Mouse (Mus musculus): ENCODE data around the gene Rtn1. TPM values are rescaled to one million over a fixed set of nuclear protein-coding genes. Genes with fewer than 3 reads are reported as not detected.

The Rtn1 gene
- polyA plus RNA-seq, 1 experiment, result 5.6 TPM

DNA sequence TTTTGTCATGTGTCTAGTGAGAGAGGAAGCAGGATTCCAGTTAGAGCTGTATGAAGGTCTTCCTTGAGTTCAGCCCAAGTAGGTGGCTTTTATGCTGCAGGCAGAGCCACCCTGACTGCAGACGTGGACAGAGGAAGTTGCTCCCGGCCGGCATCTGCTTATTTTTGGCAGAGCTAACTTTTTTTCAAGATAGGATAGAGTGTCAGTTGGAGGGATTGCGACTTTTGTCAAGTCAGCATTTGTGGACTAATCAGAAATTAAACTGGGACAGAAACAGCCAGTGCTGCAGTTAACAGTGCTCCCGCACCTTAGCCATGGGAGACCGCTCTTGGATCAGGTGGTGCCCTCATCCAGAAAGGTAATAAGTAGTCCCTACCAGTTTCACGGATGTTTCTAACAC lies 211.4 kb downstream of the Rtn1 start:
- H3K27me3 ChIP-seq (replicated peaks; ENCODE audit: control insufficient read depth, insufficient read depth, low read length), result no peaks in the 10 kb centered on the region
- TF ChIP-seq POLR2A (IDR thresholded peaks at IDR 0.05; ENCODE audit: low read depth, low read length) (no peak), CTCF (conservative IDR thresholded peaks at IDR 0.05; ENCODE audit: insufficient read depth, insufficient read length, low read depth, low read length) (no peak)
- DNase-seq, result no peak
- no peaks in the 10 kb centered on the region for H3K4me1 ChIP-seq (ENCODE audit: control insufficient read depth, insufficient read depth, low read length)
- no peaks in the 10 kb centered on the region for H3K36me3 ChIP-seq (ENCODE audit: control insufficient read depth, insufficient read depth, low read length)
- no peak overlapping the region for H3K27ac ChIP-seq (ENCODE audit: insufficient read depth, low read depth, low read length)
- H3K4me3 ChIP-seq (ENCODE audit: insufficient read depth, low read depth, low read length), result no peak overlapping the region
- WGBS, result 39% methylated on average over 7 of the region's 7 CpGs

DNA sequence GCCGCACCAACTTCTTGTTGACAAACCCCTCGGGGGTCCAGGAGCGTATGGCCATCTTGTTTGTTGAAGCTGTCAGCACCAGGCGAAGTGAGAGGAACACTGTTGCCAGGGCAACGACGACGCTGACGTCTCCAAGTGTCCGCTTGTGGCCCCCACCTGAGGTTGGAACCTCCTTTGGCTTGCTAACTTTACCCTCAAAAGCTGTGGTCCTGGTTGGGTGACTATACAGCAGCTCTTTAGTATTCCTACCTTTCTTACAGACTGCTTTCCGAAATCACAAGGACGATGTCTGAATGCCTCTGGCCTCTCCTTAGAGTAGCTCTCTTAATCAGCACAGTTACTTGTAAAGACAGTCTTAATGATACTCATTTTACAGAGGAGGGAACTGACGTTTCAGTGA lies 223.9 kb downstream of the Rtn1 start, which contains the start of gene Ccdc175:
Ccdc175 (minus strand) TSS at position 101 of the 400 bp plus-strand sequence.
- Histone ChIP-seq H3K27ac (ENCODE audit: insufficient read depth, low read depth, low read length) (no peak within 1 kb of the TSS), H3K4me3 (ENCODE audit: insufficient read depth, low read depth, low read length) (no peak within 1 kb of the TSS), H3K27me3 (replicated peaks; ENCODE audit: control insufficient read depth, insufficient read depth, low read length) (no peaks in the 10 kb centered on the region), H3K4me1 (ENCODE audit: control insufficient read depth, insufficient read depth, low read length) (no peaks in the 10 kb centered on the region), H3K36me3 (ENCODE audit: control insufficient read depth, insufficient read depth, low read length) (no peaks in the 10 kb centered on the region)
- 86% methylated on average over 12 of the region's 12 CpGs for WGBS
- no peak for TF ChIP-seq CTCF (conservative IDR thresholded peaks at IDR 0.05; ENCODE audit: insufficient read depth, insufficient read length, low read depth, low read length)
- no peak for TF ChIP-seq POLR2A (IDR thresholded peaks at IDR 0.05; ENCODE audit: low read depth, low read length)
- no peak for DNase-seq

DNA sequence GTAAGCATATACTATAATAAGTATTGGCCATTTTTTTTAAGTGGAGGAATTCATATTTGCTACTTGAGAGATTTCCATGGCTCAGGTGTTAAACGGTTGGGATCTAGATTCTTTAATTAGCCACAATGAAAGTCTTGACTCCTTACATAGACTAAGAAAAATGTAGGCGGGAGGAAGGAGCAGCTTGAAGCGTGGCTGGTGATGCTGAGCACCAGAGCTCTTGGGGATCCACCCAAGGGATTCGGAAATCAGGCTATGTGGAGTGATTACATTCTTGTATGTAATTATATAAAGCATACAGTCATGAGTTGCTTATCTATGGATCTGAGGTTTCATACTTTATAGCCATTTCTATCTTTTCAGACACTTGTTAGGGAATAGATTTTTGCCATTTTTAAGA lies 229.3 kb downstream of the Rtn1 start:
- Histone ChIP-seq H3K4me3 (ENCODE audit: insufficient read depth, low read depth, low read length) (no peak overlapping the region), H3K4me1 (ENCODE audit: control insufficient read depth, insufficient read depth, low read length) (no peaks in the 10 kb centered on the region), H3K27ac (ENCODE audit: insufficient read depth, low read depth, low read length) (no peak overlapping the region), H3K27me3 (replicated peaks; ENCODE audit: control insufficient read depth, insufficient read depth, low read length) (no peaks in the 10 kb centered on the region), H3K36me3 (ENCODE audit: control insufficient read depth, insufficient read depth, low read length) (no peaks in the 10 kb centered on the region)
- no peak for DNase-seq
- TF ChIP-seq CTCF (conservative IDR thresholded peaks at IDR 0.05; ENCODE audit: insufficient read depth, insufficient read length, low read depth, low read length), result no peak
- no peak for TF ChIP-seq POLR2A (IDR thresholded peaks at IDR 0.05; ENCODE audit: low read depth, low read length)
- 75% methylated on average over 4 of the region's 4 CpGs for WGBS

DNA sequence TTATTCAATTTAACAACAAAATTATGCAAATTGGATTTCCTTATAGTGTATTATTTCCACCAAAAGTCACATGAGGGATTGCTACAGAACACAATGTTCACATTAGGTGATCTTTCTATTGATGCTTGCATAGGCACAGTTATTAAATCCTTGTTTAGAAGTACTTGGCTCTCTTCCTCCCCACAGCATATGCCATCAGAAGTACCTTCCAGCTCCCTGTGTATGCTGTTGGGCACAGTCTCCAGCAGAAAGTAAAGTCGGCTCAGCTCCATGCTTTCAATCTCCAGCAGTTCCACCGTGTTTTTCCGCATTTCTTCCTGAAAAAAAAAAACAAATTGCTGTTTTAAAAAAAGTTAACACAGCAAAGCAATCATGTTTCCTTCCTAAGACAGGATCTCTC lies 230.5 kb downstream of the Rtn1 start:
- no peak for TF ChIP-seq POLR2A (IDR thresholded peaks at IDR 0.05; ENCODE audit: low read depth, low read length)
- TF ChIP-seq CTCF (conservative IDR thresholded peaks at IDR 0.05; ENCODE audit: insufficient read depth, insufficient read length, low read depth, low read length), result no peak
- Histone ChIP-seq H3K27ac (ENCODE audit: insufficient read depth, low read depth, low read length) (no peak overlapping the region), H3K4me1 (ENCODE audit: control insufficient read depth, insufficient read depth, low read length) (no peaks in the 10 kb centered on the region), H3K36me3 (ENCODE audit: control insufficient read depth, insufficient read depth, low read length) (no peaks in the 10 kb centered on the region), H3K4me3 (ENCODE audit: insufficient read depth, low read depth, low read length) (no peak overlapping the region), H3K27me3 (replicated peaks; ENCODE audit: control insufficient read depth, insufficient read depth, low read length) (no peaks in the 10 kb centered on the region)
- whole genome bisulfite sequencing, result 72% methylated on average over 3 of the region's 3 CpGs
- DNase-seq, result no peak

Other genes with a start within 250 kb of the Rtn1 start
- not detected in 2 replicates for gene Ccdc175, start 224.0 kb downstream of the Rtn1 start, polyA plus RNA-seq (2012; rRNA removed)
- 0.07 TPM in 1 of 2 replicates, not detected in the other for gene Lrrc9, start 32.8 kb upstream of the Rtn1 start, polyA plus RNA-seq (2012; rRNA removed)
- gene Pcnx4, start 127.3 kb upstream of the Rtn1 start, polyA plus RNA-seq (2012; rRNA removed), result 3.2 and 3.4 TPM in 2 replicates
- gene Gm4756, start 240.6 kb upstream of the Rtn1 start, polyA plus RNA-seq (2012; rRNA removed), result 0.77 and 0.81 TPM in 2 replicates

Data from kidney, adult 2 months (tissue).